Mouse (Mus musculus) cerebellum, postnatal 36 days (tissue): Measurements from ENCODE around the gene Dlgap1.

ENCODE experiments used
- DNase-seq, 2 experiments: peaks; one replicate each; pipeline ENCODE4 v3.0.0; 2021 to 2022; ENCODE audit warnings: mixed read lengths in 2 of 2

The Dlgap1 gene

GRCm38 (mm10) chr17:70173916-70174315, 205.0 kb downstream of the Dlgap1 start:
- peak in 1 of 2 experiments; percentile 19 for DNase-seq

GRCm38 (mm10) chr17:70191228-70191627, 222.4 kb downstream of the Dlgap1 start:
- DNase-seq: no peak

GRCm38 (mm10) chr17:70222891-70223290, 254.0 kb downstream of the Dlgap1 start:
- DNase-seq: peak in 1 of 2 experiments; percentile 23

GRCm38 (mm10) chr17:70247342-70247741, 278.5 kb downstream of the Dlgap1 start:
- DNase-seq: peak; percentile 60 to 70

- DNase-seq: no peak
Observed at GRCm38 (mm10) chr17:70248250-70248649, 279.4 kb downstream of the Dlgap1 start.

- DNase-seq: no peak
Observed at GRCm38 (mm10) chr17:70252476-70252875, 283.6 kb downstream of the Dlgap1 start.

GRCm38 (mm10) chr17:70256371-70256770, 287.5 kb downstream of the Dlgap1 start:
- peak in 1 of 2 experiments; percentile 35 for DNase-seq

- no peak for DNase-seq
Observed at GRCm38 (mm10) chr17:70263156-70263555, 294.3 kb downstream of the Dlgap1 start.

GRCm38 (mm10) chr17:70272125-70272524, 303.3 kb downstream of the Dlgap1 start:
- DNase-seq: peak; percentile 73 to 74

GRCm38 (mm10) chr17:70287708-70288107, 318.8 kb downstream of the Dlgap1 start:
- no peak for DNase-seq

- no peak for DNase-seq
Observed at GRCm38 (mm10) chr17:70294106-70294505, 325.2 kb downstream of the Dlgap1 start.

GRCm38 (mm10) chr17:70301941-70302478, 333.1 kb downstream of the Dlgap1 start:
- no peak for DNase-seq

- DNase-seq: no peak
Observed at GRCm38 (mm10) chr17:70302656-70303055, 333.8 kb downstream of the Dlgap1 start.

- peak; percentile 64 to 69 for DNase-seq
Observed at GRCm38 (mm10) chr17:70305021-70305420, 336.1 kb downstream of the Dlgap1 start.

GRCm38 (mm10) chr17:70307418-70308176, 338.7 kb downstream of the Dlgap1 start:
- no peak for DNase-seq

- no peak for DNase-seq
Observed at GRCm38 (mm10) chr17:70308364-70309231, 339.7 kb downstream of the Dlgap1 start.

GRCm38 (mm10) chr17:70316327-70316726, 347.5 kb downstream of the Dlgap1 start:
- no peak for DNase-seq

GRCm38 (mm10) chr17:70317779-70318178, 348.9 kb downstream of the Dlgap1 start:
- no peak for DNase-seq

- peak; percentile 22 to 30 for DNase-seq
Observed at GRCm38 (mm10) chr17:70321976-70322375, 353.1 kb downstream of the Dlgap1 start.

GRCm38 (mm10) chr17:70333440-70333839, 364.6 kb downstream of the Dlgap1 start:
- DNase-seq: no peak

- DNase-seq: no peak
Observed at GRCm38 (mm10) chr17:70334171-70334570, 365.3 kb downstream of the Dlgap1 start.

GRCm38 (mm10) chr17:70339821-70340220, 370.9 kb downstream of the Dlgap1 start:
- no peak for DNase-seq

GRCm38 (mm10) chr17:70341230-70341629, 372.4 kb downstream of the Dlgap1 start:
- no peak for DNase-seq
